Mouse (Mus musculus) lung, adult 2 months (tissue): ENCODE results near the gene Patj. TPM values are rescaled to one million over a fixed set of nuclear protein-coding genes. Genes with fewer than 3 reads are reported as not detected.

Source experiments
- DNase-seq: peaks from one replicate; pipeline ENCODE4 v3.0.0; 2022
- H3K4me1 ChIP-seq: fragments of 200-500 bp; 2 replicates; pipeline ENCODE4 v1.6.1; 2011; ENCODE audit warnings: low read length; ENCODE audit not compliant: control insufficient read depth, insufficient read depth
- H3K4me3 ChIP-seq: fragments of 200-500 bp; replicated peaks from 2 replicates; pipeline ENCODE3; 2011; ENCODE audit warnings: low read depth, mild to moderate bottlenecking, control low read depth, low read length; ENCODE audit errors: extremely low read depth
- CTCF ChIP-seq: fragments of 200-500 bp; IDR thresholded peaks from 2 replicates; pipeline ENCODE4 v1.5.1; 2011; ENCODE audit warnings: mild to moderate bottlenecking, low read length, control low read depth; ENCODE audit not compliant: insufficient read depth
- POLR2A ChIP-seq: fragments of 200-500 bp; IDR thresholded peaks from 2 replicates; pipeline ENCODE4 v1.6.1; 2011; ENCODE audit warnings: low read depth, mild to moderate bottlenecking, control low read depth, low read length, borderline replicate concordance; ENCODE audit errors: extremely low read depth
- WGBS: fragments of 180-500 bp; shearing (Covaris S2); methylation state at CpG from one replicate; pipeline ENCODE4 v1.1.7; 2018; 5-methylcytosine and 5-hydroxymethylcytosine counted together
- polyA plus RNA-seq: library from polyadenylated mRNA; depleted of rRNA; stranded (reverse); fragments of >200 nt; gene quantifications from 2 replicates; pipeline ENCODE4 v1.2.3, GENCODE M21; 2012

Gene Patj
- polyA plus RNA-seq, 1 experiment, result 17.4 TPM

DNA sequence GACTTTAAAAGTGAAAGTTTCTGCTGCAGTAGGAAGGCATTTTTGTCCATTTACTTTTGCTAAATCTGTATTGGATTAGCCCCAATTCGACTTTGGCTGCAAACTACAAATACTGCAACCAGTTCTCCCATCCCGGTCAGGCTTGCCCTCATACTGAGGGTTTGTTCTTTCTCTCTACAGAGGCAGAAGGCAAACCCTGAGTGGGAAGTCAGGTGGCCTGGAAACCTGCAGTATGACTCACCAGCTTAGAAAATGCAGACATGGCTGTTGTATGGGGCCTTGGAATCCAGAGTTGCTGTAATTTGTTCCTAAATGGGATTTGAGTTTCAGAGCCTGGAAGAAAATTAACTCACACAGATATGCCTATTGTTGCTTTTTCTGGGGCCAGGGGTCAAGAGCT lies 192.1 kb downstream of the Patj start:
- no peaks in the 10 kb centered on the region for H3K4me1 ChIP-seq
- WGBS, result 59% methylated on average over 2 of the region's 2 CpGs
- DNase-seq, result no peak
- H3K4me3 ChIP-seq, result no peak overlapping the region
- TF ChIP-seq CTCF, result no peak
- no peak for TF ChIP-seq POLR2A

DNA sequence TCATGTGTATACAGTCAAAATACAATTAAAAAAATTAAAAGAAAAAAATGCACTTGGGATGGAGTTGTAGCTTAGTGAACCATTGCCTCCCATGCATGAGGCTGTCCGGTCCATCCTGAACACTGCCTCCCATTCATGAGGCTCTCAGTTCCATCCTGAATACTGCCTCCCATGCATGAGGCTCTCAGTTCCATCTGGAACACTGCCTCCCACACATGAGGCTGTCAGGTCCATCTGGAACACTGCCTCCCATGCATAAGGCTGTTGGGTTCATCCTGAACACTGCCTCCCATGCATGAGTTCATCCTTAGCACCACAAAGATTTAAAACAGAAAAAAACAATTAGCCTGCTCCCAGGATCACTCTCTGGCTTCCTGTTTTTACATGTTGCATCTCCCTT lies 198.4 kb downstream of the Patj start:
- Histone ChIP-seq H3K4me3 (no peak overlapping the region), H3K4me1 (no peaks in the 10 kb centered on the region)
- no peak for DNase-seq
- WGBS, result 86% methylated on average over 1 of the region's 1 CpGs
- TF ChIP-seq CTCF, result no peak
- no peak for TF ChIP-seq POLR2A

DNA sequence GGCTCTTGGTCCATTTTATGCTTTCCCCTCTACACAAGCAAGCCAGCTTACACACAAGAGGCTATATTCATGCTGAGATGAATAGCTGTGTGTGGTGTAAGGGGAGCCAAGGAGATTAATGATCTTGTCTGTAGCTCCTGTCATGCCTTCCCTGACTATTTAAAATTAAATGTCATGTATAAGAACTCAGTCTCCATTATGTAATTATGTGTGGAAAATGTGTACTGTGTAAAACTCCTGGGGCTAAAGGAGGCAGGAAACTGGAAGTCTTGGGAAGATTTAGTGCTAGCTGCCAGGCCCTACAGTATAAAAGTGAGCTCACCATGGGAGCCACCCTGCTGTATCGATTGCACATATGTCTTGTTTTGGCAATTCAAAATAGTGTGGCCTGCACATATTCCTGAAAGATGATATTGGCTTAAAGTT lies 203.0 kb downstream of the Patj start:
- Histone ChIP-seq H3K4me1 (no peaks in the 10 kb centered on the region), H3K4me3 (no peak overlapping the region)
- no peak for TF ChIP-seq POLR2A
- TF ChIP-seq CTCF, result no peak
- DNase-seq, result no peak
- whole genome bisulfite sequencing, result 73% methylated on average over 1 of the region's 1 CpGs

DNA sequence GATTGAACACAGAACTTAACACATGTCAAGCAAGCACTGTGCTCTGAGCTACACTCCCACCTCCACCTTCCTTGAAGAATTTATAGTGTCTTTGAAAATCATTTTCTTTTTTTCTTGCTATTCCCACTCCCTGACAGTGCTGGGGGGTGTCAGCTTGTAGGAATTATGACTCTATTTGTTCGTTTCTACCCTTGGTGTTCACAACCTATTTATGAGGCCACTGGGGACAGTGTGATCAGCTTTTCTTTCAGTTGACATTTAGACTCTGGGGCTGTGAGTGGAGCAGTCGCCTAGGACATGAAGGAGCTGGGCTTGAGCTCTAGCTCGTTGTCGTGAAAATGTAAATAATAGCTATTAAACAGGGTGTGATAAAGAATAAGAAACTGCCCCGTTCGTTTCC lies 203.8 kb downstream of the Patj start:
- TF ChIP-seq POLR2A (no peak), CTCF (no peak)
- no peak overlapping the region for H3K4me3 ChIP-seq
- WGBS, result 46% methylated on average over 6 of the region's 6 CpGs
- H3K4me1 ChIP-seq, result no peaks in the 10 kb centered on the region
- DNase-seq, result no peak

DNA sequence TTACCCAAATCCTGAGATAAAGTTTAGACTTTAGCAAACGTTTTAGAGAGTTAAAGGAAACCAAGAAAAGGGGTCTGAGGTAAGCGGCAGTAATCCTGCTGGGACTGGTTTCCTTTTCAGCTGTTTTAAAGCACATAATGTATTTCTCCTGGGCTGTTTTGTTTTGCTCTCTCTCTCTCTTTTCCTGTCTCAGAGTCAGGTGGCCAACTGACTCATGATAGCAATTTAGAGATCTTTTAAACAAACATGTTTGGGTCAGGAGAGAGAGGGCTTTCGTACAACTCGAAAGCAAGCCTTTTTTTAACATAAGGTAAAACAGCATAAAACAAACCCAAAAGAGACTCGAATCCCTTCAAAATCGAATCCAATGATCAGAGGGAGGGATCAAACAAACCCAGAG lies 207.5 kb downstream of the Patj start:
- 44% methylated on average over 6 of the region's 6 CpGs for WGBS
- no peak for TF ChIP-seq CTCF
- TF ChIP-seq POLR2A, result no peak
- no peak overlapping the region for H3K4me3 ChIP-seq

DNA sequence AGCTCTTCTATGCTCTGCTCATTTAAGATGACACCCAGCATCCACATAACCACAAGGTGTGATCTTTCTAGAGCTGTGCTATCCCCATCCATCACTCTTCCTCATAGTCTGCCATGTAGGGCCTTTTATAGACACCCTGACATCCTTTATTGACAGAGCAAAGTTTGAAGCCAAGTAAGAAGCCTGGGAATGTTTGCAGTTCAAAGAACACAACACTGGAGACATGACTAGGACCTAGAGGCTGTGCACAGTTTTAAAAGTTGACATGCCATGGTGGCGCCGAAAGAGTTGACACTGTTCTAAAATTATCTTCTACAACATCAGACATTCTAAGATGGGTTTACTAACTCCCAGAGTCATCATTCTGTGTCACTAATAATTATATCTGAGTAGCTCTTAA lies 214.9 kb downstream of the Patj start:
- 73% methylated on average over 2 of the region's 2 CpGs for WGBS
- Histone ChIP-seq H3K4me3 (no peak overlapping the region), H3K4me1 (no peaks in the 10 kb centered on the region)
- no peak for DNase-seq
- TF ChIP-seq POLR2A, result no peak
- no peak for TF ChIP-seq CTCF

More for the DNA sequence above, 207.5 kb downstream of the Patj start:
- H3K4me1 ChIP-seq, result no peaks in the 10 kb centered on the region
- DNase-seq, result no peak

DNA sequence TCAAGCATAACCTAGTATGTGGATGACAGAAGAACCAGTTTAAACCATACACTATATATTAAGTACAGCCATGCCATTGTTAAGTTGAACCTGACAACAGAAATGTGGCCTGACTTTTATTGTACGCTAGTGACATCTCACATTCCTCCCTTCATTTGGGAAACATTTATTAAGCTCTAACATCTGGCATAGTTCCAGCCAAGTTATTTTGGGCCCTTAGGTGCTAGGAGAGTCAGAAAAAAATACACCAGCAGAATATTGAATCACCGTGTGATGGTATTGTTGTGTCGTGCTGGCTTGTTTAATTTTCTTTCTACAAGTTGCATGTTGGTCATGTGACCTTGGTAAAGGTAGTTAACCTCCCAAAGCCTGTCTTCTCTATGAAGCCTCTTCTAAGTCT lies 218.8 kb downstream of the Patj start:
- H3K4me3 ChIP-seq, result no peak overlapping the region
- no peak for DNase-seq
- WGBS, result 66% methylated on average over 3 of the region's 3 CpGs
- no peaks in the 10 kb centered on the region for H3K4me1 ChIP-seq
- TF ChIP-seq CTCF, result no peak
- TF ChIP-seq POLR2A, result no peak

DNA sequence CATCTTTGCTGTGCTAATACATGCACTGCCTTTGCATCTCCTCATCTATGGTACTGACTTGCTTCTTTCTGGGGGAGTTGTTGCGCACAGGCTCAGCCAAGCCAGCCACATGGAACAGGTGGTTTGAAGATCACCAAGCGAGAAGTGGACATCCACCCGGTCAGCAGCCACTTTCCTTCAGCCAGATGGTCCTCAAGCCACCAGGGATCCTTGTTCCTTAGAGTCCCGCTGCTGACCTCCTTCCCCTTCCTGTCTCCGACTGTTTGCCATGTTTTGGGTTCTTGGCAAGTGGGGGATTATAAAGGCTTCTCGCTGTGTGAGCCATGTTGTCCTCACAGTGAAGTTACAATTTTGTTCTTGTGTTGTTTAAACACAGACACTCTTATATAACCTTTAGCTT lies 223.6 kb downstream of the Patj start:
- H3K4me1 ChIP-seq, result no peaks in the 10 kb centered on the region
- no peak for DNase-seq
- no peak for TF ChIP-seq POLR2A
- no peak for TF ChIP-seq CTCF
- WGBS, result 85% methylated on average over 6 of the region's 6 CpGs
- no peak overlapping the region for H3K4me3 ChIP-seq

DNA sequence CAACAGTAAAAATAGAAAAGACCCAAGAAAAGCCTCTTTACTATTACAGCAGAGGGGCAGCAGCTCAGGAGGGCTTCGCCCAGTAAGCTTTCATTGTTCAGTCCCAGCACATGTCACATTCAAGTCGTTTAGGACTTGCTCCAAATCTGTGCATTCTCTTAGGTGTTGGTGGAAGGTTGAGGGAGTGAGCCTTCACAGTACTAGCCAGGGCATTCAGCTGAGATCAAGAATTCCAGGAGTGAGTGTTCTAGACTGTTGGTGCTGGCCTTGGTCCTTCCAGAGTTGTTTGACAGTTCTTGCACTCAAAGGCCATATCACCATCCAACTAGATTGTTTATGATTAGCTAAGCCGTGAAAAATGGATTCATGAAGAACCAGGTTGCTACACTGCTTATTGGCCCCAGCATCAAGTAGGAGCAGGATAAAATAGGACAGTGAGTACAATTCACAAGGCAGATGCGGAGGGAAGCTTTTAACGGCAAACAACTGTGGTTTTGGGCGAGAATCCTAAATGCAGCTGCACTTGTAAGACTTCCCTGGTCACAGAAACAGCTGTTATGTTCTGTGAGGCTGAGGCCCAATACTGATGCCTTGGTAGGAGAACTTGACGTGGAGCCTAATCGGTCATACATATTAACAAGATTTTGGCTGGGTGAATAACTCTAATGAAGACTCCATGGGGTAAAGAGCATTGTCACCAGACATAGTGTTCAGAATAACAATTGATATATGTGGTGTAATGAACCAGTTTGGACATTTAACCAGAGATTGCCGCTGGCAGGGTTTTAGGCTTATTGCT lies 225.6 kb downstream of the Patj start:
- 75% methylated on average over 9 of the region's 9 CpGs for WGBS
- no peak for DNase-seq
- no peaks in the 10 kb centered on the region for H3K4me1 ChIP-seq
- TF ChIP-seq POLR2A (no peak), CTCF (no peak)
- H3K4me3 ChIP-seq, result no peak overlapping the region

DNA sequence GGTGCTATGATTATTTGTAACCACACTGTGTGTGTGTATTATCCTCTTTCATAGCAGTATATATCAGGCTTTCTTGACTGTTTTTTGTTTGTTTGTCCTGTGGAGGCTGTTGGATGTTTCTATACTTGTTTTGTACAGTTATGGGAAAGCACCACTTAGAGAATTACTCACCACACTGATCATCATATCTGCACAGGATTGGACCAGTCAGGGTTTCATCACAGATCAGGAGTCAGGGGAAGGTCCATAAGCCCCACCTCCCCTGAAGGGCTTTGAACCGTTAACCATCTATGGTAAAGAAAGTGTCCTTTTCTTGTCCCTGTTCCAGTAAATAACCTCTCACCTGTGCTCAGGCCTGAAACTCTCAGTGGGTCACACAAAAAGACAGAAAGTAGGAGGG lies 226.6 kb downstream of the Patj start:
- no peaks in the 10 kb centered on the region for H3K4me1 ChIP-seq
- WGBS, result 61% methylated on average over 1 of the region's 1 CpGs
- no peak for TF ChIP-seq CTCF
- TF ChIP-seq POLR2A, result no peak
- no peak overlapping the region for H3K4me3 ChIP-seq
- DNase-seq, result no peak
